Mouse (Mus musculus): Measurements from ENCODE around the gene Foxn3.

Foxn3 gene

DNA sequence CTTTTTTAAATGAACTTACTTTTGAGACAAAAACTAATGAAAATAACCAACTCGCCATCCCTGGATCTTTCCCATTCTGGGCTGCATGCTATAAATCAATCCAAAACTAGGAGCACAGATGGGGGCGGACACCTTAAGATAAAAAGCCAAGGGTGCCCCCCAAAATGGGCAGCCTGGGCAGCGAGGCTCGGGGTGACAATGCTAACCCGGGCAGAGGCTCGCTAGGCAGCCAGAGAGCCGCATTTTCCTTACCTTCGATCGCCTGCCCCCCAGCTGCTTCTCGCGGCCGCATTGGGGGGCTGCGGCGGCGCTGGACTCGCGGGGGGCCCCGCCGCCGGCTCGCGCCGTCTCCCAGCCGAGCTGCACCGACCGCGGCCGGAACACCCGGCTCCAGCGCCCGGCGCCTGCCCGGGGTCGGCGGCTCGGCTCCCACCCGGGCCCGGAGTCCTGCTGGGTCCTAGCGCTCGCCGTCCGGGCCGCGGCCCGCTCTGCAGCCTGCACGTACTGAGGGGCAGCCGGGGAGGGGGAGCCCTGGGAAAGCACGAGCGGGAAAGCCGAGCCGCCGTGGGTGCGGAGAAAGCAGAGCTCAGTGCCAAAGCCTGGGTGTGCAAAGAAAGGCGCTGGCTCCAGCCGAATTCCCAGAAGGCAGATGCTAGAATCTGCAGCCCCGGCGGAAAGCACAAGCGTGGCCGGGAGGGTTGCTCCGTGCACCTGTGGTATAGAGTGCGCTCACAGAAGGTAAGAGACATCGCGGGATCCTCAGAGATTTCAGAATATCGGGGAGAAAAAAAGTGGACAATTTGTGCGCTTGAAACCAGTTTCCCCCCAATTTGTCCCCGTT, at the start of gene Foxn3:
TSS of gene Foxn3 (minus strand) at position 364 of the 841 bp plus-strand sequence.
- peak; percentile 38 for DNase-seq (ENCODE audit: extremely low read depth, low read depth)

DNA sequence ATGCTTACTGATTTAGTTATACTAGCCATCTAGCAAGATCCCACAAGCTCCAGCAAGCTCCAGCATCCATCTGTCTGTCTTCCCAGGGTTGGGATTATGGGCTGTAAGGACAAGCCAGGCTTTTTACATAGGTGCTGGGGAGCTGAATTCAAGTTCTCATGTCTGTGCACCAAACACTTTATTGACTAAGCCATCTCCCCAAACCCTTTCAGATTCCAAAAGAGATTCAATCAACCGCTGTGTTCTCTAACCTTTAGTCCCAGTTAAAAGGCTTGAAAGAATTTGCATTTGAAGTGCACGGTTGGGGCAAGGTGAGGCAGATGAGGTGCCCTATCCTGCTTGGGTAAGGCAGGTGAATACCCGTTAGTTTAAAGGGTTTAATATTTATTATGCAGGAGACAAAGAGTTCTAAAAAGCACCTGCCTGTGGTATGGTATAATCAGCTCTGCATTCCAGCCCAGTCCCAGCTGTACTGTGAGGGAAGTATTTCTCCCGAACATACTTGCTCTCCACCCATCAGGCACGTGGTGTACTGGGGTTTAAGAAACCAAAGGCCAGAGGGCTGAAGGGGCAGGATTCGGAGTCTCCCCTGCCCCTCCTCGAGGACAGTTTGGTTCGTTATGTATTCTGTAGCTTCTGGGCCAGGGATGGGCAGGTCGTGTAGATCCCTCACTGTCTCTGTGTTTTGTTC, 48.9 kb upstream of the Foxn3 start:
- no peak for DNase-seq (ENCODE audit: extremely low read depth, low read depth)

DNA sequence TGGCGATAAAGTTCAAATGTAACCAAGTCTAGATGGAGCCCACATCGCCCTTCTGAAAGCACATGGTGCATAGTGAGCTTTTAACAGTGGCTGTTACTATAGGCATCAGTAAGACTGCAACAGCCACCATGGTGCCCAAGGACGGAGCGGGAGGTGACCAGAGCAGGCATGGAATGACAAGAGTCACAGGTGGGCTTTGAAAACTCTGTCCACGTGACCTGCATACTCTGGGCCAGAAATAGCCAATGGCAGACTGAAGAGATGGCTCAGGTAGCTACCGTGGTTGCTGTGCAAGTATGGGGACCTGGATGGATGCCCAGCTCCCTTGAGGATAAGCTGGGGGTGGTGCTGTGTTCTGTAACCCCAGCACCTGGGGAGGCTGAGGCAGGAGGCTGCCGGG, 47.5 kb upstream of the Foxn3 start:
- no peak for DNase-seq (ENCODE audit: extremely low read depth, low read depth)

DNA sequence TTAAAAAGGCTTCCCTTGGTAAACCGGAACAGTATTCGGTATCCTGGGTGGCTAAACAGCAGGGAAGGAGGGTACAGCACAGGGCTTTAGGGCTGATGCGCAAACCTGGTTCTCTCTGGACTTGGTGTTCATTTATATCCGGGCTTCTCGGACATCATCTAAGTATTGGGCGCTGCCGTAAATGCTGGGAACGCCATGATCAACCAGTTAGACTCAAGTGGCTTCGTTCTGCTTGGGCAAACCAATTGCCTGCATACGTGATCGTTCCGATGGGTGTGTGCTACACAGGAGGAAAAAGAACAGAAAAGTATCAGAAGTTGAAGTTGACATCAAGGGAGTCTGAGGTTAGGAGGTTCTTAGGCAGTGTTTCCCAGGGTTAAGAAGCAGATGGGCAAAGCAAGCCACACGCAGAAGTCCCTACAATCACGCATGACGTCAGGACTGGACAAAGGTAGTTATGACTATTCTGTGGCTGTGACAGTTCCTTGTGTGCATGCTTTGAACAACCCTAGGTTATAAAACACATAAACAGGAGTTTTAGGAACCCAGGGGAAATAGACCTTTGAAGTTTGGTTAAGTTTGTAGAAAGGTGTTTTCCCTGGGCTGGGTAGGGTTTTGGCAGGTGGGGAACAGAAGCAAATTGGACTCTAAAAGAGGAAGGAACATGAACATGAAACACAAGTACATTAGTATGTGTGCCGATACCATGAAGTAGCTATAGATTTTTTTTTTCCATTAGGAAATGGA, 46.9 kb upstream of the Foxn3 start:
- no peak for DNase-seq (ENCODE audit: extremely low read depth, low read depth)

DNA sequence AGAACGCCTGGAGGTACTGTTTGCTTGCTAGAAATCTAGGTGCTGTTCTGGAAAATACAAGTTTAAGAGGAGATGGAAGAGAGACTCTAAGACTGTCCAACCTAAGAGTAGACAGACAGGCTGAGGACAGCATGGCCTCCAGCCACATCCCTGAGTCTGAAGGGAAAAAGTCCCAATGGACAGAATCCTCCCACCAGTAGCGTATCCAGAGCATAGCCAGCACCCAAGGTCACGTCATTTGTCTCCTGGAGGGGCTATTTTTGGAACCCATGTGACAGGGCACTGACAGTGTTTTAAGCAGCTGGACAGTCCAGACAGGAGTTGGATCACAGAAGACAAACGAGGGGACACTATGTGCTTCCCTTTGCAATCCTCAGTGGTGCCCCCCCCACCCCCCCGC, 46.3 kb upstream of the Foxn3 start:
- no peak for DNase-seq (ENCODE audit: extremely low read depth, low read depth)

DNA sequence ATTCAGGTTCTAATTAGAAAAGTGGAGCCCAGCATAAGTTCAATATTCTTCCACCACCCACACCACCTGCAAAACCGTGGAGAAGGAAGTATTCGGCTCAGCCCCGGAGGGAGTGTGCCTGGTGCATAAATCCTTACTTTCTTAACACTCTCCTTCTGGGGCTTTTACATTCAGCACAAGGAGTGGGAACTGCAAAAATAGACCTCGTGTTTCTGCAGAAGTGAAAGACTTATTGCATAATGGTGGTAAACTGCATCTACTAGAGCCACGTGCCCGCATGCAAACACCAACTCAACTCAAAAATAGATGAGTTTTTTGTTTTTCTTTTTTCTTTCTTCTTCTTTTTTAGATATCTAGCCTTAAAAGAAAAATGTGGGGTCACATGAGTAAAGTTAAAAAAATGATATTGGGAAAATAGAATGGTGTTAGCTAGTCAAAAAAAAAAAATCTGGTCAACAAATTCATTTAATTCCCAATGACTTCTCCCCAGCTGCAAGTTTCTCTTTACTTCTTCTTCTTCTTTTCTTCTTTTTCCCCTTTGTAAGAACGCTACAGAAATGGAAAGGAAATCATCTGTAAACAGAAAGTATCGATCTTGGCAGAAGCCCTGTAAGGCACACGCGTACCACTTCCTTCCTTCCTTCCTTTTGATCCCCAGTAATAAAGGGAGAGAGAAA, 45.0 kb upstream of the Foxn3 start:
- no peak for DNase-seq (ENCODE audit: extremely low read depth, low read depth)

DNA sequence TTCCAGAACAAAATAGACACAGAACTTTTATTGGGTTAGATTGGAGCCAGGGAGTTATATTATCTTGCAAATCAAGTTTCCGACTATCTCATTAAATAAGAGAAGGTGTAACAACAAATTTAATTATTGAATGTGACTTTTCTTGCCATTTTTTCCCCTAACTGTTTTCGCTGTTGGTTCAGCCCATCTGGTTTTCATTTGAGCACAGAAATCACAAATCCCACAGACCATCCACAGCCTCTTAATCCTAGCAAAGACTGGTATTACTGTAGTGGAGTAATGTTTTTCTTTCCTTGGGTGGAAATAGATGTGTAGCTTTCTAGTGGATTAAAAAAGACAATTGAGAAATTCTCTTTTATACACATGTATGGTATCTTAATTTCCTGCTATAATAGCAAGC, 40.0 kb upstream of the Foxn3 start:
- DNase-seq (ENCODE audit: extremely low read depth, low read depth), result no peak

DNA sequence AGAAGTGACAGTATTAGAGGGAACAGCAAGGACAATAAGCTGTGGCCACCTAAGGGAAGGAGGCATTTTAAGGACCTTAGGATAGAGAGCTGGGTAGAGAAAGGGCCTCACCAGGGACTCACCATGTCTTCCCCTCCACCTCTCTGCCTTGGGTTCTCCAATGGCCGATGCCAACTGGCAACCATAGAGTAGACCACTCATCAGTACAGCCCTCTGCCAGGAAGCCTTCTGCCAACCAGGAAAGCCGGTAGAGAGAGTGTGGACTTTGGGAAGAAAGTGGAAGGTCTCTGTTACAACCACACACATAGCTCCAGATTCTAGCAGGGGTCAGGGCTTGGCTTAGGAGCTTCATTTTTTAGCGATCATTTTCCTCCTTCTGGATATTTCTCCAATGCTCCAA, 38.5 kb upstream of the Foxn3 start:
- DNase-seq (ENCODE audit: extremely low read depth, low read depth), result no peak

DNA sequence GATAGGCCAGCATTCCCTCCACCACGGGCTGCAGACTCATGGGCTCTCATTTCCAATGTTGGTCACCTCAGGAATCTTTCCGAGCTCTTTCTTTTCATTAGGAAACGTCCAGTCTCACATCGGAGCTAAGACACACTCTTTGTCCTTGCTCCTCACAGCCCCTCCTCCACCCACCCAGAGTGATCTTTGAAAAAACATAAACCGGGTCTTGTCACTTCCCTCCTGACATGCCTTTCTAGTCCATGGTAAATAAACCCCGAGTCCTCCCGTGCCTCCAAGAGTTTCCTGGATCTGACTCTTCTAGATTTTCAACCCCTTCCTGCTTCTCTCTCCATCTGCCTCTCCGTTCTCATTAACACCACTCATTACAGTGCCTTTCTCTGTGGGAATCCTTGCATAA, 38.0 kb upstream of the Foxn3 start:
- no peak for DNase-seq (ENCODE audit: extremely low read depth, low read depth)

DNA sequence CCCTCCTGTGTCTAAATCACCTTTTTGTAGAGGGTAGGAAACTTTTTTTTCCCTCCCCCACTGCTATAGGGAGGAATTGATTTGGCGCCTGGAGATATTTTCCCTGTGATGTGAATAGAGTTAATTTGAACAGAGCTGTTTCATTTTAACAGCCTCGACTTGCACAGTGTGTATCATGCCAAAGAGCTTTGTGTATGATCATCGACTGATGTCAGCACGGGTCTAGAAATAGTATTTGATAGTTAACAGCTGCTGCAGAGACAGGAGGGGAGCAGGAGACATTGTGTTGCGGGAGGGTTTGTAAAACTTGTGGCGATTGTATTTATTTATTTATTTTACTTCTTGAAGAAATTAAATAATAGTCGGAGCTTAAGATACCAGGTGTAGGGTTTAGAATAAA, 36.2 kb upstream of the Foxn3 start:
- DNase-seq (ENCODE audit: extremely low read depth, low read depth), result no peak

DNA sequence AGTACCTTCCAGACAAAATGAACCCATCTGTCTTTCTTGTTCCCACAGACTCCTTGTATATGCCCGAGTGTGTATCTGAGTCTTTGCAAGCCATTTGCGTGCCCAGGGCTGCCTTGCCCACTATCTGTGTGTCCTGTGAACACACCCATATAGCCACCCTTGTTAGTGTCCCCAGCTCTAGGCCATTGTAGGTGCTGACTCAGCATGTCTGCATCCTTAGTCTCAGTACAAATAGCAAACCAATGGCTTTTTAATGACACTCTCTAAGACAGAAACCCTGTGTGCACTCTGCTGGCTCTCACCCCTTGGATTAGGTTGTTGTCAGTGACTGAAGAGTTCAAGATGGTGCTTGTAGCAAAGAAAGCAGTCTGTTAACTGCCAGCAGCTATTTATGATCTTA, 33.0 kb upstream of the Foxn3 start:
- no peak for DNase-seq (ENCODE audit: extremely low read depth, low read depth)

DNA sequence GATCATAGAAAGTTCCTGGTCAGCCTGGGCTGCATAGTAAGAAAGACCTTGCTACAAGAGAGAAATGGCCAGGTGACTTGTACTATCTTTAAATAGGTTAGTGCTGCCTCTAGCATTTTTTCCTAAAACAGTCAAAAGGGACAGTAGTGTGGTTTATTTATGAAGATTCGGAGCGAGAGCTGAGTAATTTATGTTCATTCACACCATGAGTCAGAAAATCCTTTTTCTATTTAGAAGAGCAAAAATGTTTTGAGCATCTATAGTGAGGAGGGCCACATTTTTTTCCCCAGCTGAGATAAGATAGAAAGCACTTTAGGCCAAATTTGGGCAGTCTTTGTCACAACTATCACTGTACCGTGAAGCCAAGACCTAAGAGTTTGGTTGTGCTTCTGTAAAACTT, 24.0 kb upstream of the Foxn3 start:
- DNase-seq (ENCODE audit: extremely low read depth, low read depth), result no peak

DNA sequence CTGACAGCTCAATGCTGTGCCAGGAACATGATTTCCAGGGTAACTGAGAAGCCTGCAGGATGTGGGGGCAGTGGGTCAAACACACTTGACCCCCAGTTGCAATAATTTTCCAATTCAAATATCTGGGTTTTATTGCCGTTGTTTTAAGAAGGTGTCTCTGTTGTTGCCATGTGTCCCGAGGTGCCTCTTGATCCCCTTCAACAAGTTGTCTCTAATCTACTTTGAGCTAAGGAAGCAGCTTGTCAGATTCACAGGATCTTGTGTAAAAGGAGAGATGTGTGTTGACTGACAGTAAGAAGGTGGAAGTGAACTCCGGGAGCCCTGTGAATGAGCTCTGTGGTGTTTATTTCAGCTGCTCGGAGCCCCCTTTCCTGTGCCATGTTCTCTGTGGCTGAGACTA, 16.6 kb upstream of the Foxn3 start:
- no peak for DNase-seq (ENCODE audit: extremely low read depth, low read depth)

DNA sequence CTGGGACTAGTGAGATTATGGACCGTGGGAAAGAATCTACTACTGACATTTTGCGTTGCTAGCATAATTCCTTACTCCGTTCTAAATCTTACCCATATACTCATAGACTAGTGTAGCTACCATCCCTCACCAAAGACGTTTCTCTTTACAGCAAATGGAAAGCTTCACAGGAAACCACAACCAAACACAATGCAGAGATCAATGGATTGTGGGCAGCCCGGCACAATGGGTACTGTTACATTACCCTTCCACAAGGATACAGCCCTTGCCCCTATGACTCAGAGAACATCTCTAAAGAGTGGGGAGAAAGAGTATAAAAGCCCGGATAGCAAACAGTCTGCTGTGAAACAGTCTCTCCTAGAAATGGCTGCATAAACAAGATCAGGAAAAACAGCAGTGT, 13.3 kb upstream of the Foxn3 start:
- no peak for DNase-seq (ENCODE audit: extremely low read depth, low read depth)

DNA sequence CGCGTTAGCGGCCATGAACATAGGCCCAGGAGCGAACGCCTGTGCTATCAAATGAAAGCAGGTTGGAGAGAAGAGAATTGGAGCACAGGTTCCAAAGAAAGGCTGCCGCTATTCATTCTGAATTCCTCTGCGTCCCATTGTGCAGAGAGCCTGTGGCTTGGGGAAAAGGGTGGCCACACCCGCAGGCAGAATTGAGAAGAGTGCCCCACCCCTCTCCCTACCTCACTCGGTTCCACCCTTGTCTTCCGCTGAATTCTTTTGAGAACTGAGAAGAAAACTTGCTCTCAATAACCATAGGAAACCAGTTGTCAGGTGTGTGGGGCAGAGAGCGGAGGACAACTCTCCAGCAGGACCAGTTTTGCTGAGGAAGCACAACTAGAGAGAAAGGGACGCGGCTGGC, 10.9 kb upstream of the Foxn3 start:
- no peak for DNase-seq (ENCODE audit: extremely low read depth, low read depth)

DNA sequence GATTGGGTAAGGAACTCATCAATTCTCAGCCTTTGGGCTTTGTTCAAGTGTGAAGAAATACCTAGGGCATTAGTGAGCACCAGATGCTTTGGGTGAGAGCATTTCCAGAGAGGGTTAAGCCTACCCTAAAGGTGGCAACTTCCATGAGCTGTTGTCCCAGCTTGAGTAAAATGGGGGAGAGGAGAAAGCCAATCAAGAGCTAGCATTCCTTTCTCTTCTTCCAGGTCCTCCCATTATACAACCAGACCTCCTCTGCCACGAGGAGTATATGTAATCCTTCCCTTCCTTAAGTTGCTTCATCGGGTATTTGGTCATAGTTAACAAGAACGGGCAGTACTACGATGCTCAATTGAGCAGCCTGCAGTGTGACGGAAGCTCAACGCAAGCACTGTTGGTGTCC, 9.7 kb upstream of the Foxn3 start:
- DNase-seq (ENCODE audit: extremely low read depth, low read depth), result no peak

DNA sequence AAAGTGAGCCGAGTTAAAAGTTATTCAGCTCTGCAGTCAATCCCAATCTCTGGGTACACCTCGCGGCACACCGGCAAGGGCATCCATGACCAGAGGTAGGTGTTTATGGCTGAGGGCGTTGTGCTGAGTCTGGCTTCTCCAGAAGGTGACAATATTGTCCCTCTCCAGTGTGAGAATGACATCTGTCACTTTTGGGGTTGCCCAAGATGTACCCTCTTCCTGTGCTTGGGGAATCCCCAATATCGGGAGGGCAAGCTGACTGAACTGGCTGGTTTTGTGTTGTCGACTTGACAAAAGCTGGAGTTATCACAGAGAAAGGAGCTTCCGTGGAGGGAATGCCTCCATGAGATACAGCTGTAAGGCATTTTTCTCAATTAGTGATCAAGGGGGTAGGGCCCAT, 8.6 kb upstream of the Foxn3 start:
- no peak for DNase-seq (ENCODE audit: extremely low read depth, low read depth)

DNA sequence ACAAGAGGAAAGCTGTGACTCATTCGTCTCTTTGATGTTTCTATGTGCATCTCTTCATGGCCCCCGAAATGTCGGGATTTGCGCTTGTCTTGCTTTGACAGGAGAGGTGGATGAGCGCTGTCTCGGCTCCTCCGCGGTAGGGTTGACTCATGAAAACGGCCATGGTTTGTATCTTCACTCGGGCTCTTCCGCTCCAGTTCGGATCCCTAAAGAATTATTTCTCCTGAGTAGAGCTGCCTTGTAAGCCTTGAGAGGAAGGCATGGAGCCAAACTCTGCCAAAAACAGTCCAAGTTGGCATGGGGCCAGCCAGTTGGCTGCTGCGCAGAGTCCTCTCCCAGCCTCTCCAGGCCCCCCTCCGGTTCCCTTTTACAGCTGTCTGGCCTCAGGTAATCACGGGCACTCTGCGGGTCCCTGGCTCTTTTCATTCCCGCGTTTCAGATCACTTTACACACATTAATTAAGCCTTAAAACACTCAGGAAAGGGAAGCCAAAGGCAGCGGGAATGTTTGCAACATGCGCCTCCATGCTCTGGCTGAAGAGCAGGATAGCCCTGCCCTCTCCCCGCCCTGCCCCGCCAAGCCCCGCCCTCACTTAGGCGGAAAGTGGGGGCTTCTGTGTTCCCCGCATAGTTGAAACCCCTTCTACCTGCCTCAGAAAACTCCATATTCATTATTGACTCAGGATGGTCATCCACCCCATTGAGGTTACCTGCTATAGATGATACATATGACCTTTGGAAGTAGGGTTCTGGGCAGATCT, 7.0 kb upstream of the Foxn3 start:
- DNase-seq (ENCODE audit: extremely low read depth, low read depth), result no peak

DNA sequence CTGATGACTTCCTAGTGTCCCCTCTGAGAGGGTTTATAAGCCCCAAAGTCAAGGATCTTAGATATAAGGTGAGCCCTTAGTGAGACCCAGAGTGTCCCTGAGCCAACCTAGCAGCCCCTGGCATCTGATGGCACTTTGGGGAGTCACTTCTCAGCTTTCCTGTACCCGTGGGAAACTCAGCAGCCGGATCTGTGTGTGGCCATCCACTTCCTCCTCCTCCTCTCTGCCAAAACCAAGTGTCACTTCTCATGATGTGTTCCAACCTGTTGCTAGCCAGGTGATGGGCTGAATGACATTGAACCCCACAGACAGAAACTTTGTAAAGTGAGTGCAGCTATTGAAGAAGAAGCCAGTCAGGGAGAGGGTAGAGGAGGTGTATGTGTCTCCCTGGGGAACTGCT, 2.2 kb upstream of the Foxn3 start:
- no peak for DNase-seq (ENCODE audit: extremely low read depth, low read depth)

DNA sequence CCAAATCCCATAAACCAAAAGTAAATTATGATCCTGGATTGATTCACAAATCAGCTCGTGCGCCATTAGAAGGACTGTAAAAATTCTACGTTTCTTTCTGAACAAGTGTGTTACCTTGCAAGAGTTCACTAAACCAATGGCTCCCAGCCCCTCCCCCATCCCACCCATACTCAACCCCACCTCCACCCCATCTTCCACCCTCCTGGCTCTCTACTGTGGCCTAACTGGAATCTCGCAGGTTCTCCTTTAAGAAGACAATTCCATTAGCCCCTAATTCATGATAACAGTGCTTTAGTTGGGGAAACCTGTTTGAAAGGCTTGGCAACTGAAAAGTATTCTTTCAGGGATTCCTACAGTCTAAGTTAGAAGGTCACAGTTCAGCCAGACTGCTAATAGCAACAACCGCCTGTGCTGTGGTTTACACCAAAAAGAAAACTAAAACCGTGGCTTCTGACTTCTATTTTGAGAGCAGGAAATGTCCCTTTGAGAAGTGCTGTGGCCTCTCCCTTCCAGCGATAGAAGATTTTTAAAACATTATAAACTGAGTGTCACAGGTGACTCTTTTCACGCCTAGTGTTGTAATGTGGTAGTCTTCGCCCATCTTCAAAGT, 1.0 kb upstream of the Foxn3 start:
- DNase-seq (ENCODE audit: extremely low read depth, low read depth), result no peak

DNA sequence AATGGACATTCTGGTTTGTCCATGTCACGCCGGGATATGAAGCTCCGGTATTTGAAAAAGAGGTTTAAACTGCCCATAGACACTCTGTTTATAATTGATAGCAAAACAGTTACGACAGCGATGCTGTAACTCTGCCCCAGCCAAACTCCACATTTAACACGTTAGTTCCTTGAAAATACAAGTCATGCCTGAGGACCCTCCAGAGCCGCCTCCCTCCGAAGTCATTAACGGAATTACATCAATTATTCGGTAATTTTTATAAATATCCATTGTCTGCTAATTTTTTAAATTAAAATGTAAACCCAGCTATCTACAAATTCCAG, 554 bp downstream of the Foxn3 start:
- peak; percentile 62 for DNase-seq (ENCODE audit: extremely low read depth, low read depth)

Measured in MEL-GATA-1-ER (cell line).